Mouse (Mus musculus): Measurements from ENCODE around the gene Slc35d3.

DNA sequence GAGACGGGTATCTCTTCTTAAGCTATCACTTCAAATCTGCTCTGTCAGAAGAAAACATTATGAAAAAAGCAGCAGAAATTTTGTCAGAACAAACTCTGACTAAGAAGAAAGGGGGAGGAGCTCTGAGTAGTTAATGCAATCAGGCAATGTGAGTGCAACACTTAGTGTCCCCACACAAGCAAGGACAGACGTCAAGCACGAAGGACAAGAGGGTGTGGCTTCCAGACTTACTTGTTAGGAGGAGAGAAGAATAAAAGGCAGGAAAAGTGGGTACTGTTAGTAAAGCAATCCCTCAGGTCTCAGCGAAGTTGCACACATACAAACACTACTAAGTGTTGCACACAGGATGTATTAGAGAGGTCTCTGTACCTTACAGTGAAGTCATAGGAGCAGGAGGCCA is 33.1 kb upstream of the Slc35d3 start:
- TF ChIP-seq CTCF (IDR thresholded peaks at IDR 0.05; ENCODE audit: insufficient read depth, low read depth, low read length), result no peak
- no peak for TF ChIP-seq POLR2A (IDR thresholded peaks at IDR 0.05; ENCODE audit: insufficient read depth, low read depth, low read length)
